Mouse (Mus musculus) CH12F3 (cell line): ENCODE measurements around the gene Mybl2.

Experiments used
- in situ Hi-C: fragments of 300-500 bp; cut with MboI; formaldehyde crosslinking; loops from 2 replicates; pipeline ENCODE4 v1.14.3; 2020; ENCODE audit warnings: low sequenced_read_pairs

The Mybl2 gene

DNA sequence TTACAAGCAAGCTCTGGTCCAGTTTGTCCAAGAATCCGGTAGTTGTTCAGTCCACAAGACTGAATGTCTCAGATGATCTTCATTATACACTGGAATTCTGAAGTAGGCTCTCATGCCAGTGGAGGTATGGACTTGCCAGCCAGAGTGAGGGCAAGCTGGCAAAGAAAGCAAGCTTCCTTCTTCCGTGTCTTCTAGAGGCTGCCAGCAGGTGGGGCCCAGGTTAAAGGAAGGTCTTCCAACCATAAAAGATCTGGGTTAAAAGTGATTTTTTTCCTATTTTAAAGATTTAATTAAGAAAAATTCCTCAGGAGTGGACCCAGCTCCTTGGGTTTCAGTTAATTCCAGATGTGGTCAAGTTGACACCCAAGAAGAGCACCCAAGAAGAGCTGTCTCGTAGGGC lies 15.7 kb downstream of the Mybl2 start:
- in situ Hi-C loops = no loop called here

DNA sequence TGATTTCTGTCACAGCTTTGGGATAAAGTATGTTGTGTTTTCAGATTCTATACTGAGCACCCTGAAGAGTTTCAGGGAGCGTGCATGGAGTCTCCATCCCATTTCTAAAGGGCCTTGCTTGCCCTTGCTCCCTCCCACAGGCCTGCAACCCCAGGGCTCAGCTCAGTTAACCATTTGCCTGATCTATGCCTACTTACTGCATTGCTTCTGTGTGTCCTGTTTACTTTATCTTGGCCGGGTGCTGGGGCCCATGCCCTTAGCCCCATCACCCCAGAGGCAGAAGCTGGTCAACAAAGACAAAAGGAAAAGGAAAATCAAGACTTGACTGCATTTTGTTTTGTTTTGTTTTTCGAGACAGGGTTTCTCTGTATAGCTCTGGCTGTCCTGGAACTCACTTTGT lies 17.1 kb downstream of the Mybl2 start:
- in situ Hi-C loops = no loop called here

DNA sequence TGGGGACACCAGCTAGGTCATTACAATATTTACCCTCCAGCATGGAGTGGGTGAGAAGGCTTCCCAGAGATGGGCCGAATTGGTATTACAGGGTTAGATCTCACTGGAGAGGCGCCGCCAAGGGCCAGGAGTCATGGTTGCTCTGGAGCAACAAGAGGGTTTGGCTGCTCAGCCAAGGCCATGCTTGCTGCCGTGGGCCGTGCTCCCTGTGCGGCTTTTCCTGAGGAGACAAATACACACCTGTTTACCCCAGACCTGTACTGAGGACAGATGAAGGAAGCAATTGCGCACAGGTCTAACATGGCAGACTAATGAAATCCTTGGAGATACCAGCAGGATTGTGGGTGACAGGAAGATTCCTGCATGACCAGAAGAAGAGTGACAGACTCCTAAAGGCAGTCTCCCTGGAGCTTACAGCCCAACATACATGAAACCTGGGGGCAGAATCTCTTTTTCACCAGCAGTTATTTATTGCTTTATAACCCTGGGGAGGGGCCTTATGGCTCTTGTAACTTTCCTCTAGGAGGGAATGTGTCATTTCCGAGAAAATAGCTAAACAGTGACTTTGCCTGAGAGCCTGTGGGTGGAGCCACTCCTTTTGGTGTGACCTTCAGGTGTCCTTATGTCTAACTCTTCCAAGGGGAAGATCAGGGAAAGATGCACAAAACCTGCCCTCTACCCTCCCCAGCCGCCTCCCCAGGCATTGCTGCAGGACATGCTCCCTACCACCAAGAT lies 18.7 kb downstream of the Mybl2 start:
- in situ Hi-C loops = no loop called here

DNA sequence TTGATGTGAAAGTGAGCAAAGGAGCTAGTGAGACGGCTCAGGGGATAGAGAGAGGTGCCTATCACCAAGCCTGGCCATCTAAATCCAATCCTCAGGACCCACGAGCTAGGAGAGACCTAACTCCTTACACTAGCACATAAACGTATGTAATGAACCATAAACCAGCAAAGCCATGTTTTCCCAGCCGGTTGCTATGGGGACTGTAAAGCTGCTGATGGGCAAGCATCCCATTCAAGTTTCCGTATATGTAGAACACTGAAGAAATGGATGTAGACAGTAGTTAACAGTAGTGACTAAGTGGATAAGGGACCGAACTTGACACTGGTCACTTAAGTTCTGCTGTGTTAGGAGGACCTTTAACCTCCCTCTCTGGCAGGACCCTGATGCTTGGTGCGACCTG lies 19.5 kb downstream of the Mybl2 start:
- in situ Hi-C loops = no loop called here

DNA sequence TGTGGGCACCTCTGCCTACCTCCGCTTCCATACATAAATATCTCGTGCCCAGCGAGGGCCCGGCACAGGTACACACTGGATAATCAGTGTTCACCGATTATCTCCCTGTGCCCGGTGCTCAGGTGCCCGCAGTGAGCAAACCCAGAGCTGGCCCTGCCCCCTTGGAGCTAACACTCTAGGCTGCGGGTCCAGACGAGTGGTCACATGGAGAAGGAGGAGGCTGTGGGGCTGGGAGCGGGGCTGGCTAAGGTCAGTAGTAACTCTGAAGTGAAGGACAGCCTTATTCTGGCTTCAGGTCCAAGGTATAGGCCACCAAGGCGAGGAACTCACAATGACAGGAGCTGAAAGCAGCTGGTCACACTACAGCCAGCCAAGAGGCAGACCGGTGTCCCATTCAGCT lies 20.3 kb downstream of the Mybl2 start:
- in situ Hi-C loops = no loop called here

DNA sequence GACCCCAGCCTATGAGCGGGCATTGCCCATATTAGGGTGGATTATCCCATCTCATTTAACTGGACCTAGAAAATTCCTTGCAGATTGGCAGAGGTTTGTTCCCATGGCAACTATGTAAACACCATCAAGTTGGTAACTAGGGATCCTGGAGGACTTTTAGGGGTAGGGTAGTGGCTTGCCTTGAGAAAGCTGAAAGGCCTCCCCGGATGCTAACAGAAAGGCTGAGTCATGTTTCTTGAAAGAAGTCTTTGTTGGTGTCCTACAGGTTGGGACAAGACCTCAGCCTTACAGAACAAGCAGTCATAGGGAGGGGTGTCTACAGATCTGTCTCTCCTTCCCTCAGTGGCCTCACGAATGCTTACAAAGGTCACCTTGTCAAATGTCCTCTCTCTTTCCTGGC lies 20.7 kb downstream of the Mybl2 start:
- in situ Hi-C loops = no loop called here

DNA sequence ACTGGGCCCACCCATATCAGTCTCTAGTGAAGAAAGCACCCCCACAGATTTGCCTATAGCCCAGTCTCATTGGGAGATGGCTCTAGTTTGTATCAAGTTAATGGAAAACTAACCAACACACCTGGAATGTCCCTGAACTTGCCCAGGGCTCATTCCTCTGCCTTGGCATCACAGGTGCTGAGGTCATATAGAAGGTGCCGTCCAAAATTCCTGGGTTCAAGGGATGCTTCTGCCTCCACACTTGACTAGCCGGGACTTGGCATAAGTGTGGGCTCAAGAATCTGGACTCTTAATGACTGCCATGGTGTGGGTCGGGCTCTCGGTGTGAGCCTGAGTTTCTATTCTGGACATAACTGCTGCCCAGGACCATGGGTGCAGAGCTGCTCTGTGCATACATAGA lies 24.6 kb downstream of the Mybl2 start:
- in situ Hi-C loops = no loop called here

DNA sequence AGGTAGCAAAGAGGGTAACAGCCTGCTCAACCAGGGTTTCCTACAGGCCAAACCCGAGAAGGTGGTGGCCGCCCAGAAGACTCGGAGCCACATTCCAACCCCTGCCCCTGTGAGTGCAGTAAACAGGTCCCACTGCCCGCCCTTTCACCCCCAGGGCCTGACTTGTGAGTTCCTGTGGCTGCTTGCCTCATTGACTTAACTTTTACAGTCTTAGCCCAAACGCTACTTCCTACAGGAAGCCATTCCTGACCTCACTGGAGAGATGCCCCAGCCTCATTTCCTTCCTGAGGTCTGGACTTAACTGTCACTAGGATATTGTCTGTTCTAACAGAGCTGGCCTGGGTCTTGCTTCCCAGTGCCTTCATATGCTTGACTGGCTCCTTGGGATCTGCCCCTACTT lies 28.1 kb downstream of the Mybl2 start:
- in situ Hi-C loops = no loop called here

DNA sequence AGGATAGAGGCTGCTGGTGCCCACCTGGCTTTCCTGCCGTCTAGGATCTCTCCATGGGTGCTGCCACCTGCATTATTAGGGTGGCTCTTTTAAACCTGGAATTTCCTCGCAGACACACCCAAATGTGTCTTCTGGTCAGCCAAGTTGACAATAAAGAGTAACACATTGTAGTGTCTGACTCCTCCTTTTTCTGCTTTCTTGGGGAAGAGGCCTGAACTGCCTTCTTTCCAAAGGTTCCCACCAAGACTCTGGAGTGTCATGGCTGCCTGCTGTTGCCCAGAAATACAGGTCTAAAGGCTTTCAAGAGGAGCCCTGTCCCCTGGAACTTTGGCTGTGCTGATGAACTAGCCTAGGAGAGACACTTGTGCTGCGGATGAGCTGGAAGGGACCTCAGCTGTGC lies 30.0 kb downstream of the Mybl2 start:
- in situ Hi-C loops = no loop called here

DNA sequence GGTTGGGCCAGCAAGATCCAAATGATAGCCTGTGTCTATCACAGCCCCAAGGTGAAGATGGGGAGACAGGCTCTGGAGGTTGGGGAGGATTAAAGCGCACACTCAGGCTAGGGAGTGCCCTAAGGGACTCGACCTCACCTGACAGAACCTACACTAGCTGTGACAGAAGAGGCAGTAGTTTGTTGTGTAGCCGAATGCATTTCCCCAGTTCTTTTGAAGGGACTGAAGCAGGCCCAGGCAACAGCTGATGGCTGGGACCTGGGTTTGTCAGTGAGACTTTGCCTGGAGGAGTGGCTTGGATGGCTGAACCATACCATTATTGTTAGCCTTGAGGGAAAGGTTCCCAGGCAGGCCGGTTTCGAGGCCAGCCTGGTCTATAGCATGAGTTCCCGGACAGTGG lies 30.6 kb downstream of the Mybl2 start:
- in situ Hi-C loops = no loop called here

DNA sequence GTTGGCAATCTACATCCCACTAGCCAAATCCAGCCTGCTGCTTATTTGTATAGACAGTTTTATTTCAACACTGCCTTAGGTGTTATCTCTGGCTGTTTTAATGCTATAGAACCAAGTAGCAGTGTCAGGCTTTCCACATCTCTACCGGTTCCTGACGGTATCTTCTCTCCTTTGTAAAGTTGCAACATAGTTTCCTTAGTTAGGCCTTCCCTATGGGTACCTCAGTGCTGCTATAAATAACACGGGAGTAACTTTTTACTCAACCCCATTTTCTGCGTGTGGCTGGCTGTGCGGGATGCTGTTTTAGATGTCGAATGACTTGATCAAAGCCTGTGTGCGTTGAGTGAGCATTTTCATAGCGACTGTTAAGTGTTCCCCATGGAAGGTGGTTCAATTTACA lies 32.1 kb downstream of the Mybl2 start:
- in situ Hi-C loops = no loop called here

DNA sequence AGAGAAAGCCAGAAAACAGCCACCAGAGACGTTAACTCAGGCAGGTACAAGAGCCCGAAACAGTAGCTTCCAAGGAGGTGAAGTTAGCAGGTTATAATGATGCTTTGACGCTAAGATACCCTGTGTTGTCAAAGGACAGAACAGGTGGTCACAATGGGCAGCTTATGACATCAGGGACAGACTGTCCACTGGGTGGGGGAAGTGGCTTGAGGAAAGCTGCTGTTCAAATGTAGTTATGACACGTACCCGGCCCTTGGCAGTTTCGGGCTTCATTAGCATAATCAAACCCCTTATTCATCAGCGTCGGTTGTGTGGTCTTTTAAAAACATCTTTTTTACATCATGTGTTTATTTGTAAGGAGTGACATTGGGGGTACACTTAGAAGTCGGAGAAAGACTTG lies 33.2 kb downstream of the Mybl2 start, which contains the start of gene Gtsf1l:
Gtsf1l (minus strand) TSS at position 128 of the 400 bp plus-strand sequence.
- in situ Hi-C loops = no loop called here

DNA sequence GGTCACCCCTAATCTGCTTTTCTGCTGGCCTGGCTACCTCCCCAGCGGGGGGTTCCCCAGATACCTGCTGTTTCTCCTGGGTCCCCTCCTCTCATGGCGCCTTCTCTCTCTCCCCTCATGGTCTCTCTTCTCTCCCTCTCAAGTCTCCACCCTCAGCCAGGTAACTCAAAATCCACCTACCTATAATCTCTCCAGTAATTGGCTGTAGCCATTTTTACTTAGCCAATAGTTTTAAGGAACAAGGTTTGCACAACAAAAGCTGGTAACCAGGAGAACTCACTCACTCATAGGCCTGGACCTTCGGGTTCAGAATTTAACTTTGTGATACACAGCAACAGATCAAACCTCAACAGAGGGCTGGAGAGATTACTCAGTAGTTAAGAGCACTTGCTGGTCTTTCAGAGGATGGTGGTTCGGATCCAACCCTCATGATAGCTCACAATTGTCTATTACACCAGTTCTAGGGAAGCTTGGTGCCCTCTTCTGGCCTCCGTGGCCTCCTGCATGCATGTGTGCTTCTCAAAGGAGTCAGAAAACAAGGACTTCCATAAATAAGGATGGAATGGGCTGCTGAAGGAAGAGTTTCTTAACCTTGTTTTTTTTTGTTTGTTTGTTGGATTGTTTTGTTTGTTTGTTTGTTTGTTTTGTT lies 35.1 kb downstream of the Mybl2 start:
- in situ Hi-C loops = no loop called here

DNA sequence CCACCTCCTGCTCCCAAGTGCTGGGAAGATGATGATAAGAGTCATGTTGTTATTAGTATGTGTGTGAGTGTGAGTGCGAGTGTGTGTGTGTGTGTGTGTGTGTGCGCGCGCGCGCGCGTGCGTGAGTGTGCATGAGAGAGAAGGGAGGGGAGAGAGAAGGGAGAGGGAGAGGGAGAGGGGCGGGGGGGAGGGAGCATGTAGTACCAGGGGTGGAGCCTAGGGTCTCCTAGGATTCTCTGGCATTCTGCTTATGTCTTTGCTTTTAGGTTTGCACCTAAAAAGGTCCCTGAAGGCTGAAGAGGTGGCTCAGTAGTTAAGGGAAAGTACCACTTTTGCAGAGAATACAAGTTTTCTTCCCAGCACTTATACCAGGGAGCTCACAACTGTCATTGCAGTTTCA lies 40.4 kb downstream of the Mybl2 start:
- in situ Hi-C loops = no loop called here

DNA sequence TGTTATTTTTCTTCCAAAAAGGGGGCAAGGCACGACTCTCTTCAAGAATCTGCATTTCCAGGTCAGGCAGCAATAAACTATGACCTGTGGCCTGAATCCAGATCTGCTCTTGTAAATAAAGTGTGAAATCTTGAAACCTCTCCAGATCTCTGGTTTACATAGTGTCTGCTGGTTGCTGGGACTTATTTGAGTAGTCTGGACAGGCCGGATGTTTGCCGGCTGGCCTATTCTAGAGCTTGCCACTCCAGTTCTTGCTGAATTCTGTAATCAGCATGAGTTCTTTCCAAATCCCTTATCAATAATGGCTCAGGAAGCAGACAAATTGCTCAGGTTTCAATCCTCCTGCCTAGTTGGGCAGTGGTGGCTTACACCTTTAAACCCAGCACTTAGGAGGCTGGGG lies 41.3 kb downstream of the Mybl2 start:
- in situ Hi-C loops = no loop called here

DNA sequence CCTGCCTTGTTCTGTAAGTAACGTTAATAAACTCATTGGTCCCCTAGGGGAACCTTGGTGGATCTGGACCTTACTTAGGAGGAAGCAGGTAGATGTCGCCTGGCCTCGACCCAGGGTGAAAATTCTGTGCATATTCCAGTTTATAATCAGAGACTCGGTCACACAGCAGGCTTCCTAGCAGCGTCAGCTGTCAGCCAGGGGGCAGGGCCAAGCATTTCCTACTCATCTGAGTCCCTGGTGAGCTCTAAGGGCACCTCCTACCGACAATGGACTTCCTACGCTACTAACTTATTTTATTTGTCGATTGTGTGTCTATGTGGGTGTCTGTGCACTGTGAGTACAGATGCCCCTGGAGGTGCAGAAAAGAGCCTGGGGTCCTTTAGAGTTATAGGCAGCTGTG lies 45.4 kb downstream of the Mybl2 start:
- in situ Hi-C loops = loop anchor here (5.0 kb wide), 1 partner anchor 232 kb away; no protein-coding TSS in a partner anchor

DNA sequence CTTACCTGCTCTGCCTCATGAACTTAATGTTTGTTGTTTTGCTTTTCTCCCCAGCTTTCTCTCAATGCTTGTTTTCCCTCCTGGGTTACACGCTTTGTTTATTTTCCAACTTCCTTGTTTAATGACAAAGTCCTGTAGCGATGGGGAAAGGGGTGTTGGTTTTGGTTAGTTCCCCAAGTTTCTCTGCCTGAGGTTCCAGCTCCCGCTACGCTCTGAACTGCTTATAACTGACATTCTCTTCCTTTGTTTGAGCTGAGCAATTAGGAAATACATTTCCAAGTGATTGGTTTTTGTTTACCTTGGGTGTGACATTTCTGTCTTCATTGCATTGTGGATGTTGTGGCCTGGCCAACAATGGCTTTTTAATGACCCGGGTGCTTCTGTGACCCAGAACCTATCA lies 46.1 kb downstream of the Mybl2 start:
- in situ Hi-C loops = loop anchor here (5.0 kb wide), 1 partner anchor 232 kb away; no protein-coding TSS in a partner anchor

DNA sequence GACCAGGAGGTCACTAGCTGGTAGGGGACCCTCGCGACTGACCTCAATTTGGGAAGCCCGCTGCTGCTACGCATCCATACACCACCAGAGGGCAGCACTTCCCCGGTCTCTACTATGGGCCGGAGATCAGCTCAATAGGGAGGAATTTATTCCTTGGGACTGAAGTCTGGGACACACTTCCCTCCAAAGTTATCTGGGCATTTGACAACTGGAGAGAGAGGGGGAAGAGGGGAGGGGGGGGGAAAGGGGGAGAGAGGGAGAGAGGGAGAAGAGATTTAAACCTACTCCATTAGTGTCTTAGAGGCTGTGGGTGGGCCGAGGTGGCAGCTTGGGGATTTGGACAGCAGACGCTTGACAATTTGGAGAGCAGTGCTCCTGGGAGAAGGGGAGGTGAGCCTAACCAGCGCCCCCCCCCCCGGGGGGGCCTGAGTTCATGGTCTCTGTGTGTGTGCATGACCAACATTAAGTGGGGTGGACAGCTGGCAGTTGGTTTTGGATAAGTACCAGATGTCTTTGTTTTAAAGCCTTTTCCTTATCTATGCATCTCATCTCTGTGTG lies 47.2 kb downstream of the Mybl2 start:
- in situ Hi-C loops = loop anchor here (5.0 kb wide), 1 partner anchor 231 kb away; no protein-coding TSS in a partner anchor

DNA sequence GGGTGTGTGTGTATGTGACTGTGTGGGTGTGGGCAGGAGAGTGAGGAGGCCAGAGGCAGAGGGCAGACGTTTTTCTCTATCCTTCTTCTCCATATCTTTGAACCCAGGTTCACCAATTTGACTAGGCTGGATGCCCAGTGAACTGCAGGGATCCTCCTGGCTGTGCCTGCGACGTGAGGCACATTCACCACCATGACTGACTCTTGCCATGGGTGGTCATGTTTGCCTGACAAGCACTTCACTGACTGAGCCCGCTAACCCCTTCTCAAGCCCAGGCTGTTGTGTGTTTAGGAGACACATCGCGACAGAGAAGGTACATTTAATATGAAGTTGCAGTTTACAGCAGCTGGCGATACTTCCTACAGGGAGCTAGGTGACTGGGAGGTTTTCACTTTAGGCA lies 47.7 kb downstream of the Mybl2 start:
- in situ Hi-C loops = loop anchor here (5.0 kb wide), 1 partner anchor 230 kb away; no protein-coding TSS in a partner anchor

DNA sequence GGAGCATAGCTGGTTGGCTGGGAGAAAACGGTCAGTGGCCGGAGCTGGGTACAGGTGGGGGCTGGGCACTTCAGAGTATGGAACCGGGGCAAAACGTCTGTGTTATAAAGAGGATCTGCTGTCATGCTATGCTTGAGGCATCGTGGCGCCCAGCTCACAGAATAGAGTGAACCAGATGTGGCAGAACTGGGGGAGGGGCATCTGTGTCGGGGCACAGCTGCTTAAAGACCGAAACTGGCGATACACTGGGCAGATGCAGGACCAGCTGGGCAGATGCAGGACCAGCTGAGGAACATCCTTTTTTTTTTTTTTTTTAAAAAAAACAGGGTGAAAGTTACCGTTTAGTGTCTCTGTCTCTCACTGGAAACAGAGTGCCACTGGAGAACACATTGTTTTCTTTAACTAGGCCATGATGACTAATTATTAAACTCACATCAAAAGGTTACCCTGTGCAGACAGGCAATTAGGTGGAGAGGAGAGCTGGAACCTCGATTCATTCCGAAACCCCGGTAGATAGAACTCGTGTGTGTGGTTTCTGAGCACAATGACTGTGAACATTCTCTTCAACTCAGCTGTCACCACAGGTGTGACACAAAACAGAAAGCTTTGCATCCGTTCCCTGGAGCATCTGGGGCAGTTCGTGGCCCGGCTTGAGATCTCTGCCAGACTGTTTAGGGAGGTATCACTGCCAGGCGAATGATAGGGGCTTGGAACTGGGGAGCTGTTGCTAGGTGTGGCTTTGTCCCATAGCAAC lies 48.6 kb downstream of the Mybl2 start:
- in situ Hi-C loops = loop anchor here (5.0 kb wide), 1 partner anchor 229 kb away; no protein-coding TSS in a partner anchor

DNA sequence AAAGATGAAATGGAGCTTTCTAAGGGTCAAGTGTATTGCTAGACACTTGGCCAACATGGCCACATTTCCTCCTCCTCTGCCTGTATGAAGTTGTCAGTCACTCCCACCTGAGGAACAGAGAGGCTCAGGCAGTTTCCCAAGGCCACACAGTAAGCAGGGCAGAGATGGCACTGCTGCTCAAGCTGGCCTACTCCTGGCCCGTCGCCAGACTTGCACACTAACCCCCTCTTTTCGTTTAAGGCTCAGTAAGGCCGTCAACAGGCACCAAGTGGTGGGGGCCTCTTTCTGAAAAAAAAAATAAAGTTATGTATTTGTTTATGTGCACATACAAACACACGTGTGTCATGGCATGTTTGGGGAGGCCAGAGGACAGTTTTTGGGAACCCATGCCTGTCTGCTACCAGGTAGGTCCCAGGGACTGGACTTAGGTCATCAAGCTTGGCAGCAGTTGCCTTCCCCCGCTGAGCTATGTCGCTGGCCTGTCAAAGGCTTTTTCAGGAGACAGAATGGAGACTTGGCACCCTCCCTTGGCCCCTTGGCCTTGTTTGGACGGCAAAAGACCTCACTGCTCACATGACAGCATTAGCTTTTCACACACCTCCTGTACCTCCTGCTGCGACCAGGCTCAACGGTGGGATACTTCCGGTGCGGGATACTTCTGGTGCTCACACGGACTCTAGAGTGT lies 49.7 kb downstream of the Mybl2 start:
- in situ Hi-C loops = loop anchor here (5.0 kb wide), 1 partner anchor 228 kb away; no protein-coding TSS in a partner anchor
